Mouse (Mus musculus) thymus, adult 2 months (tissue): ENCODE data around the gene Meis1.

Experiments used
- CTCF ChIP-seq: fragments of 200-500 bp; IDR thresholded peaks from 2 replicates; pipeline ENCODE4 v1.5.1; 2012; ENCODE audit warnings: mild to moderate bottlenecking, control low read depth, low read length, moderate library complexity, borderline replicate concordance; ENCODE audit not compliant: control insufficient read depth, poor library complexity, insufficient read depth; ENCODE audit errors: extremely low read depth
- POLR2A ChIP-seq: fragments of 200-500 bp; IDR thresholded peaks from 2 replicates; pipeline ENCODE4 v1.6.1; 2012; ENCODE audit warnings: mild to moderate bottlenecking, low read length, control low read depth, moderate library complexity; ENCODE audit not compliant: control insufficient read depth, poor library complexity, insufficient read depth; ENCODE audit errors: extremely low read depth

- TF ChIP-seq CTCF = no peak
- TF ChIP-seq POLR2A = no peak
Observed at GRCm38 (mm10) chr11:18898862-18899261, 119.9 kb downstream of the Meis1 start.
